Mouse (Mus musculus) neural tube, embryonic 12.5 days (tissue): ENCODE measurements at regions not wholly inside any gene's neighbourhood (a gene's known extent, or its start where the extent isn't known, plus 50 kb on each side); places are given as distances from the start of the nearest gene placed in this dataset.

Experiments used
- ATAC-seq: fragments of 200-750 bp; cut with Nextera tagmentation; 2 replicates; pipeline ENCODE4 v1.8.0; 2017; ENCODE audit warnings: low read depth, mild to moderate bottlenecking, moderate TSS enrichment, moderate library complexity; ENCODE audit not compliant: low FRiP score
- H3K27ac ChIP-seq: fragments of 300-500 bp; sonication (generic); 2 replicates; pipeline ENCODE4 v1.5.1; 2016
- H3K27me3 ChIP-seq: fragments of 300-500 bp; sonication (generic); replicated peaks from 2 replicates; pipeline ENCODE4 v1.6.1; 2016; ENCODE audit warnings: mild to moderate bottlenecking
- H3K36me3 ChIP-seq: fragments of 300-500 bp; sonication (generic); 2 replicates; pipeline ENCODE4 v1.6.1; 2016; ENCODE audit warnings: mild to moderate bottlenecking
- H3K4me1 ChIP-seq: fragments of 300-500 bp; sonication (generic); 2 replicates; pipeline ENCODE4 v1.6.1; 2016
- H3K4me2 ChIP-seq: fragments of 300-500 bp; sonication (generic); replicated peaks from 2 replicates; pipeline ENCODE4 v1.6.1; 2016; ENCODE audit warnings: mild to moderate bottlenecking
- H3K4me3 ChIP-seq: fragments of 300-500 bp; sonication (generic); 2 replicates; pipeline ENCODE4 v1.5.1; 2016
- H3K9ac ChIP-seq: fragments of 300-500 bp; sonication (generic); 2 replicates; pipeline ENCODE4 v1.6.1; 2016; ENCODE audit warnings: mild to moderate bottlenecking
- H3K9me3 ChIP-seq: fragments of 300-500 bp; sonication (generic); 2 replicates; pipeline ENCODE4 v1.6.1; 2016; ENCODE audit warnings: mild to moderate bottlenecking
- WGBS: fragments of 180-500 bp; shearing (Covaris S2); methylation state at CpG from one replicate; pipeline ENCODE4 v1.1.7; 2016; 5-methylcytosine and 5-hydroxymethylcytosine counted together

DNA sequence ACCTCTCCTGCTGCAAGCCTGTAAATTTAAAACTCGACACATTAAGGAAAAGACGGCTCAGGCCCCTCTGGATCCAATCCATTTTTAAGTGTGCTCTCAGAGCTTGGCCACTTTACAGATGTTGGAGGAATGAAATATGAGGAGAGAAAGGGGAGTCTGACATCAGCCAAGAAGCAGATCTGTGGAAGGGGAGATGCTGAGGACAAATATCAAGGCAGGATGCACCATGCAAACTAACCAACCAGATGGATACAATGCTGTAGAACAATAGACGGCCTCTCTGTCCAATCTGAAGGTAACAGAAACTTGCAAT lies 166.2 kb downstream of the Sox4 start:
- WGBS, result 31% methylated on average over 3 of the region's 3 CpGs
- Histone ChIP-seq H3K4me1 (peaks cover 47% of the 10 kb centered on the region), H3K9ac (no peak overlapping the region), H3K4me3 (no peak overlapping the region), H3K27me3 (no peaks in the 10 kb centered on the region), H3K27ac (peak overlapping the region; percentile 3; the same call in 1 of the 2 replicates), H3K4me2 (peak overlapping the region; percentile 29; the same call in 1 of the 2 replicates), H3K36me3 (no peaks in the 10 kb centered on the region), H3K9me3 (no peaks in the 10 kb centered on the region)
- ATAC-seq, result no peak

DNA sequence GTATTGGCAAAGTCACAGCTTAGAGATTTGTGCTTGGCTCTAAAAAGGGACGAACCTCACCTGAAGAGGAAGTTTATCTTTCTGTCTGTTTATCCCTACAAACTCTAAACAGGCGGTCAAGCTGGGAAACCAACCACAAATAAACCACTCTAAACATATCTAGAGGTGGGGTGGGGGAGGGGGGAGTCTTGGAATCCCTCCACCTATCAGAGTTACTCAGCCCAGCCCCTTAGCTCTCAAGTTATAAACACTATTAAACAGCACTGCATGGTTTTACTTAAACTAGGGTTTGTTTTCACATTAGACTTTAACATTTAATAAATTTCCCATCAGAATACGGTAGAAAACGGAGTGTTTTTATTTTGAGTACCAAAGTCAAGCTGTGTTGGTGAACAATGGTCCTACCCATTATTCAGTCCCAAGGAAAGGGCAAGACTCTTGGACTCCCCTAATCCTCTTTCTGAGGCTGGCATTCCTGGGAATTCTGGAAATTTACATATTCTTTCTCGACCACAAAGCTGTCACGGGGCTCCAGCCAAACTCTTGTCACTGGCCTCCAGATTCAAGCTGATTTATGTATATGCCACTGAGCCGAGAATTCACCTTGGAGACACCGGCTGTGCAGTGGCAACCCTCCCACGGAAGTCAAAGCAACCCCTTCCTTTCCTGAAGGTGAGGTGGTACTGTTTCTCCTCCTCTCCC lies 166.7 kb downstream of the Sox4 start:
- no peaks in the 10 kb centered on the region for H3K9me3 ChIP-seq
- no peaks in the 10 kb centered on the region for H3K27me3 ChIP-seq
- no peaks in the 10 kb centered on the region for H3K36me3 ChIP-seq
- peak overlapping the region; percentile 29; the same call in 1 of the 2 replicates for H3K4me2 ChIP-seq
- peak overlapping the region; percentile 3; the same call in 1 of the 2 replicates for H3K27ac ChIP-seq
- peaks cover 49% of the 10 kb centered on the region for H3K4me1 ChIP-seq
- no peak overlapping the region for H3K4me3 ChIP-seq
- peak; percentile 22; the same call in 1 of the 2 replicates for ATAC-seq
- H3K9ac ChIP-seq, result no peak overlapping the region
- WGBS, result 21% methylated on average over 9 of the region's 9 CpGs

DNA sequence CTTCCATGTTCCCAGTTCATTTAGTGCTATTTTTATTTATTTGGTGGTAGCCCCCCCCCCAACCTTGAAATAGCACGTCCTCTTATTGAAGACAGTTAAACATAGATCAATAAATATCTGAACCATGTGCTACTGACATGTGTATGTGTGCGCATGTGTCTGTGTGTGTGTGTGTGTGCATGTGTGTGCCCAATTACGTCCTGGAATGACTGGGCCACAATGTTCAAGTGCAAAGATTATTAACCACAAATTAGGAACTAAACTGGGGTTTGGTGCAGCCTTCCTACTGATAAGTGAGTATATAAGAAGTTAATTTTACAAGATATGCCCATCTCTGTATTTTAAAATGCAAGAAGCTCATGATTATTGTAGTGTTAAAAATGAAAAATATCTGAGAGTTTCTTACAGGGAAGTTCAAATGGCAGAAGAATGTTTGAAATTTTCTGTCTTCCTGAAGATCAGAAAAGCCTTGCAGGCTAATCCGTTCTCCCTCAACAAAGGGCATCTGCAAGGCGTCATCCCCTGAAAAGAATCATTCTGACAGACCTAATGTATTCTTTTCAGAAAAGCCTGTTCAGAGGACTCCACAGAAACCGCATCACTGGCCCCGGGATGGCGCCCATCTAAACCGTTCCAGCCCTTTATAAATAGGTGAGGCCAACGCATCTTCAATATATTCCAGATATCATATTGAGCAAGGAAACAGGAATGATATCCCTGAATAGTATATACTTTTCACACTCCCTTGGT lies 170.8 kb downstream of the Sox4 start:
- Histone ChIP-seq H3K9me3 (no peaks in the 10 kb centered on the region), H3K4me1 (peaks cover 53% of the 10 kb centered on the region), H3K27me3 (no peaks in the 10 kb centered on the region), H3K27ac (peak overlapping the region; percentile 84), H3K9ac (no peak overlapping the region), H3K4me3 (no peak overlapping the region), H3K4me2 (peak overlapping the region; percentile 39; the same call in 1 of the 2 replicates), H3K36me3 (no peaks in the 10 kb centered on the region)
- 15% methylated on average over 10 of the region's 10 CpGs for WGBS
- peak; percentile 49 for ATAC-seq

DNA sequence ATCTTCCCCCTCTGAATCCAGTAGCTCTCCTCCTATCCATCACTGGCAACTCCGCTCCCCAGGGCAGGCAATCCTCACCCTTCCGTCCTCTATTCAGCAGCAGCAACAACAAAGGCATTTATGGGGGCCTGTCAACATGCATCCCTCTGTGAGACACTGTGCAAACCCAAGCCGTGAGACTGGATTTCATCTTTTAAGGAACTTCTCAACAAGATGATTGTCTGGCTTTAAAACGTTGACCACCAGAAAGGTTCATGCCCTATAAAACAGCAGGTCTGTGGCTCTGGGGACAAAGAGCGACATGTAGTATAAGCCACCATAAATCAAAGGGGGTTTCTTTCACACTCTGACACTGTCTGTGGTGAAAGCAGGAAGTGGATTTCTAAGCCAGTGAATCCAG lies 171.4 kb downstream of the Sox4 start:
- H3K36me3 ChIP-seq, result no peaks in the 10 kb centered on the region
- H3K27me3 ChIP-seq, result no peaks in the 10 kb centered on the region
- 2% methylated on average over 5 of the region's 5 CpGs for WGBS
- no peak overlapping the region for H3K9ac ChIP-seq
- no peak overlapping the region for H3K4me3 ChIP-seq
- peak; percentile 82 for ATAC-seq
- no peaks in the 10 kb centered on the region for H3K9me3 ChIP-seq
- H3K27ac ChIP-seq, result peak overlapping the region; percentile 84
- peak overlapping the region; percentile 39 for H3K4me2 ChIP-seq
- peaks cover 48% of the 10 kb centered on the region for H3K4me1 ChIP-seq

DNA sequence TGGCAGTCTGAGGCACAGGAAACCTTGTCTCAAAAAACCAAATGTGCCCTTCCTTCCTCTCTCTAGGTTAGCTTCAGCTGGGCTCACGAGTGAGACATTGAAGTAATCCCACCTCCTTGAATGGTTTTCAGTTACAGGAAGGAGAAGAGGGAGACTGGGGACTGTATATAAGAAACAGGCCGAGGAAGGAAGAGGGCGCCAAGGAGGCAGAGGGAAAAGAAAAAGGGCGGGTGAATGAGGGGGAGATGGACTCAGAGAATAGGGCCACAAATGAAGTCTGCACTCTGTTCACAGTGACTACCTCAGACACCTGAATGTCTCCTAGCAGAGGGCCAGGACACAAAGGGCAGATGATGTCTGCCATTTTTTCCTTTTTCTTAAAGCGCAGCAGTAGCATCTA lies 171.9 kb downstream of the Sox4 start:
- 5% methylated on average over 5 of the region's 5 CpGs for WGBS
- 0 out of 2 replicates have a peak, but pooled peaks have one; percentile 19 for ATAC-seq
- peaks cover 43% of the 10 kb centered on the region for H3K4me1 ChIP-seq
- no peaks in the 10 kb centered on the region for H3K36me3 ChIP-seq
- no peak overlapping the region for H3K9ac ChIP-seq
- peak overlapping the region; percentile 84 for H3K27ac ChIP-seq
- no peak overlapping the region for H3K4me3 ChIP-seq
- H3K27me3 ChIP-seq, result no peaks in the 10 kb centered on the region
- peak overlapping the region; percentile 39 for H3K4me2 ChIP-seq
- no peaks in the 10 kb centered on the region for H3K9me3 ChIP-seq

DNA sequence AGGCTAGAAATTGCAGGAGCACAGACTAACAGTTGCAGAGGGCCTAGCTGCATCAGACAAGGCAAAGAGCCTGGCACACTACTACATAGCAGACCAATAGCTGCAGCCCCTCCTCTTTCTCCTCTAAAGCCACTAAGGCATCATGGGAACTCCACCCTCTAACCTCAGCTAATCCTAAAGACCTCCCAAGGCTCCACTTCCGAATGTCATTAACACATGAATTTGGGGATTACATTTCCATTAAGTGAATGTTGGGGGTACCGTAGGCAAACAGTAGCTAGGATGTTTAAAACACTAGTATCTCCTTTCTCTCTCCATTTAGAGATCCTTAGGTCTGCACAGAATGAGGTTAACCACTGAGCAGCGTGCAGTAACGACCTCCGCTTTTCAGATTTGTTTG lies 173.1 kb downstream of the Sox4 start:
- 51% methylated on average over 5 of the region's 5 CpGs for WGBS
- Histone ChIP-seq H3K27ac (no peak overlapping the region), H3K4me3 (no peak overlapping the region), H3K4me1 (peaks cover 46% of the 10 kb centered on the region), H3K27me3 (no peaks in the 10 kb centered on the region), H3K4me2 (no peak overlapping the region), H3K9me3 (no peaks in the 10 kb centered on the region), H3K36me3 (no peaks in the 10 kb centered on the region), H3K9ac (no peak overlapping the region)
- ATAC-seq, result no peak

DNA sequence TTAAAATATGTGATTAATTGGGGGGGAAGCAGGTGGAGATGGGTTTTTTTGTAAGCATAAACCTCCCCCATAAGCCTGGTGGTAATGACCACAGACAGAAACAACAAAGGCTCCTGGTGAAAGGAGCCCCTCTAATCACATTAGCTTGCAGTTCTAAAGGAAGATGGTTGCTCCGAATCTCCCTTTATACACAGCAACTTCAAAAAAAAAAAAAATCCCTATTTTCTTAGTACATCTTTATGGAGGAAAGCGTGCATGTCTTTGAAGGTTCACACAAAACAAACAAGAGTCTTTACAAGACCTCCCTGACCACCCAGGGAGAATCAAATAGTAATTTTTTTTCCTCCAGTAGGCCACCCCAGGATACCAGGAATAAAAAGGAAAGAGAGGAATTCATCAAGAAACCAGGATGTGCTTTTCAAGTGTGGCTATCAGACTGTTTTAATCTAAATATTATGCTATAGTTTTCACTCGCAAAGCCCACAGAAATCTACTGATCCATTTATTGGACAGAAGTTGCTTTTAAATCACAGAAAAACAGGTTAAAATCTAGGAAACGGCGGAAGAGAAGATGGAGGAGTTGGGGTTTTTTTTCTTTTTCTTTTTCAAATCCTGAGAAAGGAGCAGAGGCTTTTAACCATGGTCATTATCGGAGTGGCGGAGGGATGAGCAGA lies 178.2 kb downstream of the Sox4 start:
- Histone ChIP-seq H3K27me3 (no peaks in the 10 kb centered on the region), H3K4me2 (peak overlapping the region; percentile 18; the same call in 1 of the 2 replicates), H3K36me3 (no peaks in the 10 kb centered on the region), H3K4me3 (no peak overlapping the region), H3K4me1 (peaks cover 28% of the 10 kb centered on the region), H3K27ac (peak overlapping the region; percentile 16; the same call in 1 of the 2 replicates), H3K9ac (no peak overlapping the region), H3K9me3 (no peaks in the 10 kb centered on the region)
- no peak for ATAC-seq
- WGBS, result 33% methylated on average over 7 of the region's 7 CpGs

DNA sequence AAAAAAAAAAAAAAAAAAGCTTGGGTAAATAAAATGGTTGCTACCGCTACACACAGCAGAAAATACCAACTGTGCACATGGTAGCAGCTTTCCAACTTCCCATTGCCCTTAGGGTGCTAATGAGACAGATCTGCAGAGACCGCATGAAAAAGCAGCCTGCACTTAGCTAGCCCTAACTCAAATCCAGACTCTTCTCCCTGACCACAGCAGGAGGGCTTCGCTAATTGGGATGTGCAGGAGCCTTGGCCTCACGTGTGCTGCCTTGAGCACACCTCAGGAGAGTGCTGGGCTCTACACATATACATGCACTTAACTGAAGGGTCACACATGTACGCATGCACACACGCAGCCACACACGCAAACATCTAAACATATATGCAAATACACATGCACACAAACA lies 178.9 kb downstream of the Sox4 start:
- no peak overlapping the region for H3K9ac ChIP-seq
- ATAC-seq, result peak; percentile 65
- no peak overlapping the region for H3K4me2 ChIP-seq

DNA sequence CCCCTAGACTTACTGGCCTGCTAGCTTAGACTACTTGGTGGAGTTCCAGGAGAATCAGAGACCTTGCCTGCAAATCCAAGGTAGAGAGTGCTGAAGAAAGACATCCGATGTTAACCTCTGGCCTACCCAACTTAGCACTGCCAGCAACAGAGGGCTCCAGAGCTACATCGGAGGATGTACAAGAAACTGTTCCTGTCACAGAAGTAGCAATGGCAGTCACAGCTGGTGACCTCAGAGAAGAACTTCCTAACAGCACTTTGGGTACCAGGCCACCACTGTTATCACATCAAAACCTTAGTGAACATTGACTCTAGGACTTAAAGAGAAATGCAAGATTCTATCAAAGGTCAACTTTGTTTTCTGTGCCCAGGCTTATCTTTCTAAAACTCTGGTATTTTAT lies 180.0 kb downstream of the Sox4 start:
- H3K4me3 ChIP-seq, result no peak overlapping the region
- no peaks in the 10 kb centered on the region for H3K36me3 ChIP-seq
- H3K27me3 ChIP-seq, result no peaks in the 10 kb centered on the region
- H3K27ac ChIP-seq, result no peak overlapping the region
- WGBS, result 100% methylated on average over 2 of the region's 2 CpGs
- ATAC-seq, result no peak
- peaks cover 37% of the 10 kb centered on the region for H3K4me1 ChIP-seq
- no peaks in the 10 kb centered on the region for H3K9me3 ChIP-seq
- no peak overlapping the region for H3K9ac ChIP-seq
- no peak overlapping the region for H3K4me2 ChIP-seq

More for the DNA sequence above, 178.9 kb downstream of the Sox4 start:
- H3K4me1 ChIP-seq, result peaks cover 26% of the 10 kb centered on the region
- H3K4me3 ChIP-seq, result no peak overlapping the region
- WGBS, result 38% methylated on average over 7 of the region's 7 CpGs
- peak overlapping the region; percentile 16 for H3K27ac ChIP-seq
- H3K36me3 ChIP-seq, result no peaks in the 10 kb centered on the region
- no peaks in the 10 kb centered on the region for H3K9me3 ChIP-seq
- H3K27me3 ChIP-seq, result no peaks in the 10 kb centered on the region

DNA sequence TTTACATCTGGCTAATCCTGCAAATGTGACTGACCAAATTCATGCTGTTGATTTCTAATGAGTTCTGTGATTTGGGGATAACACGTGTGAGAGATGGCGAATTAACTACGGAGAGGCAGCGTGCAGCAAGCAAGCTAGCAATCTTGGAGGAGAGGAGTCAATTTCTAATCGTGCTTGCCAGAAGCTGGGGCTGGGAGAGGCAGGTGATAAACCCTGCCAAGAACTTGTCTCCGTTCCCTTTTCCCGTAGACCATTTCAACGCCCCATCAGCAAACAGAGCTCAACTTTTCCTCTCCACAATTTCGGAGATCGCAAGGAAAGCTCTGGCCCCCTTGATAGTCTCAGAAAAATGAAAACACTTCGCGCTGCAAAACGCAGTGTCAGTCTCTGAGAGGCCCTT lies 183.0 kb downstream of the Sox4 start:
- Histone ChIP-seq H3K27ac (no peak overlapping the region), H3K36me3 (no peaks in the 10 kb centered on the region), H3K4me1 (peaks cover 37% of the 10 kb centered on the region), H3K27me3 (no peaks in the 10 kb centered on the region), H3K9ac (no peak overlapping the region), H3K4me3 (no peak overlapping the region), H3K4me2 (no peak overlapping the region), H3K9me3 (0 out of 2 replicates have a peak, but pooled peaks cover 4% of the 10 kb centered on the region)
- WGBS, result 52% methylated on average over 13 of the region's 13 CpGs
- no peak for ATAC-seq

DNA sequence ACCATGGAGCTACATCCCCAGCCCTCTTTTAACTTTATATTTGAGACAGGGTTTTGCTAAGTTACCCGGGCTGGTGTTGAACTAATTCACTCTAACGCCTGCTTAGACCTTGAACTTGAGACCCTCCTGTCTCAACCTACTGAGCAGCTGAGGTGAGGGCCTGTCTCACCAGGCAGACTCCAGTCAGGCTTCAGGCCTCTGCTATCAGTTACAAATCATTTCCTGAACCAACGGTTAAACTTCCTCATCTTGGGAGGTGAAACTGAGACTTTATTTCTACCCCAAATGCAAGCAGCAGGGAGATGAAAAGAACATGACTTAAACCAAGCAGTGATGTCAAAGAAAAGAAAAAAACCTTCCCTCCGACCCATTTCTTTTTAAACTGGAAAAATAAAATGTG lies 183.5 kb downstream of the Sox4 start:
- peaks cover 32% of the 10 kb centered on the region for H3K4me1 ChIP-seq
- no peak overlapping the region for H3K9ac ChIP-seq
- 0 out of 2 replicates have a peak, but pooled peaks cover 4% of the 10 kb centered on the region for H3K9me3 ChIP-seq
- H3K27ac ChIP-seq, result no peak overlapping the region
- H3K4me3 ChIP-seq, result no peak overlapping the region
- ATAC-seq, result no peak
- no peaks in the 10 kb centered on the region for H3K36me3 ChIP-seq
- H3K4me2 ChIP-seq, result no peak overlapping the region
- no peaks in the 10 kb centered on the region for H3K27me3 ChIP-seq
- 73% methylated on average over 4 of the region's 4 CpGs for WGBS

DNA sequence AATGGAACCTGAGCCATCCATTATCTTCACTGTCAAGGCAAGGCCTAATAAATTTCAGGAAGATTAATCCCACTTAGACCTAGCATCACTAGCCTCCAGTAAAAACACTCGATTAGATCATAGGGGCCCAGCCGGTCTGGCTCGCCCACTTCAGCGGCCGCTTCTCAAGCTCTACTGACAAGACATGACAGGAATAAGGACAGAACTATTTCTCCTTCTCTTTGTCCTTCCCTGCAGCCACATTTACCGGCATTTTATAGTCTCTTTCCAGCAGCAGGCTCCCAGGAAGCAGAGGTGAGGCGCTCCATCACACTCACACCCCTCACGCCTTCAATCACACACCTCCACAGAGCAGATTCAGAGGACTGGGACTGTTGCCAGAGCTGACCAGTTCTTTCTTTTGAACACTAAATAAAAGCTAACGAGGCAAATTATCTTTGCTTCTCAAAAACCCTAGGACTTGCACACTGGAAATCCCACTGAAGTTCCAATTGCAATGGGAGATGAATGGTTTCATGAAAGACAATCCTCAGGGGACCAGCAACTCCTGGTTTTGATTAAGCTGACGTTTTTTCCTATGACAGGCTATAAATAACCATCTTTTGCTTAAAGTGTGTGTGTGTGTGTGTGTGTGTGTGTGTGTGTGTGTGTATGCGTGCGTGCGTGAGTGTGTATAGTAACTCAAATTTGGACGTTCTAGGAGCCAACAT lies 184.6 kb downstream of the Sox4 start:
- Histone ChIP-seq H3K4me3 (no peak overlapping the region), H3K27ac (peak overlapping the region; percentile 60), H3K36me3 (no peaks in the 10 kb centered on the region), H3K9ac (no peak overlapping the region), H3K4me1 (peaks cover 26% of the 10 kb centered on the region), H3K4me2 (peak overlapping the region; percentile 31), H3K27me3 (no peaks in the 10 kb centered on the region), H3K9me3 (0 out of 2 replicates have a peak, but pooled peaks cover 4% of the 10 kb centered on the region)
- WGBS, result 43% methylated on average over 14 of the region's 14 CpGs
- peak; percentile 52 for ATAC-seq
